Mouse (Mus musculus): ENCODE data around the gene Lgsn.
A peak's percentile ranks its signal among the peaks of the same experiment; 100 is the strongest.

Gene Lgsn

GRCm38 (mm10) chr1:31220599-31221250, 44.5 kb downstream of the Lgsn start:
- no peak for DNase-seq

- no peak for DNase-seq
Measured at GRCm38 (mm10) chr1:31222564-31222963, 46.4 kb downstream of the Lgsn start, which contains the start of the genes 4931428L18Rik and Pih1d3. Gene 4931428L18Rik, minus strand, starts transcription at chr1:31222684. Gene Pih1d3, plus strand, starts transcription at chr1:31222838.

- DNase-seq = peak; percentile 14
Measured at GRCm38 (mm10) chr1:31233319-31234036, 57.3 kb downstream of the Lgsn start.
